Mouse (Mus musculus) spleen, adult 12 weeks (tissue): ENCODE data around the gene Ntan1.
"Not testable (repeated sequence)": the region's sequence is repeated elsewhere in the genome, so short reads cannot be mapped to it uniquely, and the experiment has no call there.

ENCODE experiments used
- DNase-seq: peaks from one replicate; pipeline ENCODE4 v3.0.0; 2022; ENCODE audit warnings: low spot score

Ntan1 gene

GRCm38 (mm10) chr16:13831606-13832005 is 13.0 kb downstream of the Ntan1 start:
- DNase-seq: no peak

GRCm38 (mm10) chr16:13834382-13834781 is 15.7 kb downstream of the Ntan1 start:
- DNase-seq: no peak

GRCm38 (mm10) chr16:13840056-13840455 is 21.4 kb downstream of the Ntan1 start:
- no peak for DNase-seq

GRCm38 (mm10) chr16:13840956-13841355 is 22.3 kb downstream of the Ntan1 start:
- no peak for DNase-seq

GRCm38 (mm10) chr16:13845031-13845430 is 26.4 kb downstream of the Ntan1 start:
- no peak for DNase-seq

- DNase-seq: no peak
Observed at GRCm38 (mm10) chr16:13846675-13847074, 28.0 kb downstream of the Ntan1 start.

GRCm38 (mm10) chr16:13848310-13848709 is 29.7 kb downstream of the Ntan1 start:
- no peak for DNase-seq

- DNase-seq: no peak
Observed at GRCm38 (mm10) chr16:13851446-13851845, 32.8 kb downstream of the Ntan1 start.

- DNase-seq: no peak
Observed at GRCm38 (mm10) chr16:13853886-13854285, 35.2 kb downstream of the Ntan1 start.

- no peak for DNase-seq
Observed at GRCm38 (mm10) chr16:13866076-13866475, 47.4 kb downstream of the Ntan1 start.

GRCm38 (mm10) chr16:13866616-13867015 is 48.0 kb downstream of the Ntan1 start:
- DNase-seq: no peak

- not testable (repeated sequence) for DNase-seq
Observed at GRCm38 (mm10) chr16:13867406-13867805, 48.8 kb downstream of the Ntan1 start.

- DNase-seq: no peak
Observed at GRCm38 (mm10) chr16:13867910-13868514, 49.4 kb downstream of the Ntan1 start.

GRCm38 (mm10) chr16:13875483-13875882 is 56.8 kb downstream of the Ntan1 start:
- DNase-seq: no peak

GRCm38 (mm10) chr16:13883094-13883774 is 64.6 kb downstream of the Ntan1 start:
- DNase-seq: no peak
